Mouse (Mus musculus) neural tube, embryonic 11.5 days (tissue): Measurements from ENCODE around the gene Klri2. TPM values are rescaled to one million over a fixed set of nuclear protein-coding genes. Genes with fewer than 3 reads are reported as not detected.
"Not testable (repeated sequence)": the region's sequence is repeated elsewhere in the genome, so short reads cannot be mapped to it uniquely, and the experiment has no call there.

ENCODE experiments used
- ATAC-seq: fragments of 200-750 bp; cut with Nextera tagmentation; 2 replicates; pipeline ENCODE4 v1.8.0; 2017; ENCODE audit warnings: moderate number of reproducible peaks, mild to moderate bottlenecking, moderate TSS enrichment, moderate library complexity; ENCODE audit not compliant: insufficient read depth, low FRiP score, low TSS enrichment
- DNase-seq: peaks from one replicate; pipeline ENCODE4 v3.0.0-alpha.2; 2015; ENCODE audit warnings: low spot score
- H3K27ac ChIP-seq: fragments of 300-500 bp; sonication (generic); 2 replicates; pipeline ENCODE4 v1.5.1; 2014; ENCODE audit warnings: low read depth, mild to moderate bottlenecking, low read length
- H3K27me3 ChIP-seq: fragments of 300-500 bp; sonication (generic); 2 replicates; pipeline ENCODE4 v1.6.1; 2014; ENCODE audit warnings: mild to moderate bottlenecking, low read length, mixed read lengths; ENCODE audit not compliant: control insufficient read depth, insufficient read depth
- H3K36me3 ChIP-seq: fragments of 300-500 bp; sonication (generic); 2 replicates; pipeline ENCODE4 v1.6.1; 2014; ENCODE audit warnings: mild to moderate bottlenecking, low read length, moderate library complexity, mixed read lengths; ENCODE audit not compliant: control insufficient read depth, insufficient read depth
- H3K4me1 ChIP-seq: fragments of 300-500 bp; sonication (generic); 2 replicates; pipeline ENCODE4 v1.6.1; 2014; ENCODE audit warnings: low read length, mixed read lengths; ENCODE audit not compliant: control insufficient read depth, insufficient read depth
- H3K4me2 ChIP-seq: fragments of 300-500 bp; sonication (generic); 2 replicates; pipeline ENCODE4 v1.6.1; 2014; ENCODE audit warnings: low read depth, mild to moderate bottlenecking, moderate library complexity
- H3K4me3 ChIP-seq: fragments of 300-500 bp; sonication (generic); 2 replicates; pipeline ENCODE4 v1.5.1; 2014; ENCODE audit warnings: low read depth, low read length
- H3K9ac ChIP-seq: fragments of 300-500 bp; sonication (generic); 2 replicates; pipeline ENCODE4 v1.6.1; 2014; ENCODE audit warnings: mild to moderate bottlenecking, low read length
- H3K9me3 ChIP-seq: fragments of 300-500 bp; sonication (generic); 2 replicates; pipeline ENCODE4 v1.6.1; 2016; ENCODE audit warnings: low read length; ENCODE audit not compliant: control insufficient read depth
- WGBS: fragments of 180-500 bp; shearing (Covaris S2); extraction: QIAGEN DNeasy Blood & Tissue Kit; methylation state at CpG from one replicate; pipeline ENCODE4 v1.1.7; 2014; 5-methylcytosine and 5-hydroxymethylcytosine counted together
- microRNA-seq: library from miRNA; unstranded; fragments of <30 nt; microRNA quantifications from one replicate; pipeline ENCODE4, GENCODE M21; 2016
- polyA plus RNA-seq: library from polyadenylated mRNA; unstranded; fragments of >200 nt; fragmentation: Nextera tagmentation; extraction: Ambion mirVana; gene quantifications from 2 replicates; pipeline ENCODE4 v1.2.1, GENCODE M21; 2014

The Klri2 gene
- polyA plus RNA-seq, 1 experiment from 2014 or later: not detected

DNA sequence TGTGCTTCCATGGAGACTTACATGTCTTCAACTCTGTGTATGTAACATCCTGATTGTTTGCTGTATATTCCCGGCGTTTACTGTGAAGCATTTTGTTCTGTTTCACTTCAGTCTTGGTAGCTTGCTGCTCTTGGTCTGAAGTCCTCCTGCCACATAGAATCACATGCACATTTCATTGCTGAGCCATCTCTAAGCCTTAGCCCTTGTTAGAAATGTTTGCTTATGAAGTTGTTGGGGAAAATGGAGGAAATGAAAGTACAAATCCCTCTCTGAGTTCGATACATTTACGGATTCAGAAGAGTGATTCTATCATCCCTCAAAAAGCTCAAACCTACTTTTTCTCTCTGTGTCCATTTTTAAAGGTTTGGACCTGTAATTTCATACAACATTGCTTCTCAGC lies 23.3 kb downstream of the Klri2 start, which contains the start of gene Klri1:
Gene Klri1 (minus strand): TSS at position 101 of the 400 bp plus-strand sequence.
- no peaks in the 10 kb centered on the region for H3K36me3 ChIP-seq
- no peak within 1 kb of the TSS for H3K4me2 ChIP-seq
- H3K9me3 ChIP-seq: no peaks in the 10 kb centered on the region
- H3K27ac ChIP-seq: no peak within 1 kb of the TSS
- H3K4me3 ChIP-seq: no peak within 1 kb of the TSS
- 89% methylated on average over 4 of the region's 4 CpGs for WGBS
- H3K9ac ChIP-seq: no peak within 1 kb of the TSS
- no peak for ATAC-seq
- no peak for DNase-seq
- no peaks in the 10 kb centered on the region for H3K27me3 ChIP-seq
- no peaks in the 10 kb centered on the region for H3K4me1 ChIP-seq

DNA sequence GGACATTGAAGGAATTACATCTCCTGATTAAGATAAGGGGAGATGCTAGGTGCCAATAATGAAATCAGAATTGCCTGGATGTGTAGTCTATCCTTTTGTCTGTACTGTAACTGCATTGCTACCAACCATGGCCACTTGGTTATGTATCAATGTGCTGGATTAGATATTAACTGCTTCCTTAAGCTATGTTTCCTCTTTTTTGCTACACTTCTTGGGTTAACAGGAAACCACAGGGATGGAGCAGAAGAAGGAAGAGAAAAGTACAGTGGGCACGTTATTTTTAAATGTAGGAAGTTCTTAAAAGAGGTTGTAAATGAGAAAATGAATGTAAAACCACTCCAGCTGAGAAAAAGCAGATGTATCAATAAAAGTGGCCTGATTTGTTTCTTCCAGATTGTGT lies 26.7 kb downstream of the Klri2 start:
- Histone ChIP-seq H3K9ac (no peak overlapping the region), H3K4me2 (no peak overlapping the region), H3K4me3 (no peak overlapping the region), H3K9me3 (no peaks in the 10 kb centered on the region), H3K4me1 (no peaks in the 10 kb centered on the region), H3K36me3 (no peaks in the 10 kb centered on the region), H3K27me3 (no peaks in the 10 kb centered on the region), H3K27ac (no peak overlapping the region)
- DNase-seq: no peak
- 57% methylated on average over 1 of the region's 1 CpGs for WGBS
- no peak for ATAC-seq

DNA sequence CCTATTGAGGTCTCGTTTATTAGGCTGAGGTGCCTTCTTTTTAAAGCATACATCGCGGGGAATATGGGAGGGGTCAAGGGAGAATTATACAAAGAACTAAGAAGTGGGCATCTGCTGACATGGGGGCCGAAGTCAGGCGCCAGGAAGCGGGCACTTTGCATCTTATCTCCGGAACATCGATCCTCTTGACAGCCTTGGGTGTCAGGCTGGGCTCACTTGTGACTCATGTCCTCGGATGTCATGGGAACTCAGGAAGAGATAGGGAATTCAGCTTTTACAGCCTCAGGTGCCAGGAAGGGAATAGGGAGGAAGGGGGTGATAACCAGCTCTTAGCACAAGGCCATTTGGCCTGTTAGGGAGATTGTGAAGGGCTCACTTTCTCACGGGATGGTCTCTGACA lies 48.8 kb downstream of the Klri2 start:
- ATAC-seq: not testable (repeated sequence)

DNA sequence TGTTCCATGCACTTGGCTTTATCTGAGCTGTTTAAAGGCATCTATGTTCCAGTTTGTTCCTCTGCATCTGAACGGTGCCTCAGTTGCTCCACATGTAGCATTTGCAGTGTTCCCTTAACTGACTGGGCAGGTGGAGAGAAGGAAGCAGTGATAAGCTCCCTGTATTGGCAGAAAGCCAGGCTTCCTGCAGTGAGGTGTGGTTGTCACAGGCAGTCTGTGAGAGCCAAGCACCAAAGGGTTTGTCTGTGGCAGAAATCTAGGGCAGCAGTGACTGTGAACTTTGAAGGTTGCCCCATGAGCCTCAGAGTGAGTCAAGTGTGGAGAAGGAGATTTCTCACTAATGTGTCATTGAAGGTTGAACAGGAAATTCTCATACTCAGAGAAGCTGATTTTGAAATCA lies 59.9 kb downstream of the Klri2 start:
- DNase-seq: no peak
- ATAC-seq: no peak
- no peaks in the 10 kb centered on the region for H3K9me3 ChIP-seq
- no peaks in the 10 kb centered on the region for H3K27me3 ChIP-seq
- no peaks in the 10 kb centered on the region for H3K36me3 ChIP-seq
- H3K4me1 ChIP-seq: no peaks in the 10 kb centered on the region
- WGBS: 77% methylated on average over 1 of the region's 1 CpGs
- H3K9ac ChIP-seq: no peak overlapping the region
- no peak overlapping the region for H3K4me3 ChIP-seq
- H3K4me2 ChIP-seq: no peak overlapping the region
- H3K27ac ChIP-seq: no peak overlapping the region

More for the DNA sequence above, 48.8 kb downstream of the Klri2 start:
- not testable (repeated sequence) for H3K27me3 ChIP-seq, H3K9ac ChIP-seq, H3K36me3 ChIP-seq, H3K27ac ChIP-seq, H3K9me3 ChIP-seq, H3K4me1 ChIP-seq, H3K4me3 ChIP-seq, H3K4me2 ChIP-seq, DNase-seq
- WGBS: 80% methylated on average over 10 of the region's 10 CpGs

Small RNAs within 50 kb of the gene (microRNA-seq; reads per million reads assigned to microRNA genes)
- not detected for gene Mir680-1

Other genes with a start within 250 kb of the Klri2 start
- not detected in 2 replicates for gene Olr1, start 233.3 kb downstream of the Klri2 start, polyA plus RNA-seq
- gene Tmem52b, start 227.9 kb downstream of the Klri2 start, polyA plus RNA-seq: not detected in 2 replicates
- 24.3 and 24.6 TPM in 2 replicates for gene Gabarapl1, start 207.3 kb downstream of the Klri2 start, polyA plus RNA-seq
- gene Klre1, start 162.6 kb downstream of the Klri2 start, polyA plus RNA-seq: not detected in 2 replicates
- gene Klrd1, start 148.7 kb downstream of the Klri2 start, polyA plus RNA-seq: not detected in 2 replicates
- 0.07 and 0.12 TPM in 2 replicates for gene Klrk1, start 116.6 kb downstream of the Klri2 start, polyA plus RNA-seq
- gene Klrc3, start 97.1 kb downstream of the Klri2 start, polyA plus RNA-seq: not detected in 2 replicates
- not detected in 2 replicates for gene Klrc2, start 79.8 kb downstream of the Klri2 start, polyA plus RNA-seq
- gene Klrc1, start 61.5 kb downstream of the Klri2 start, polyA plus RNA-seq: not detected in 2 replicates
- gene Klri1, start 23.4 kb downstream of the Klri2 start, polyA plus RNA-seq: not detected in 2 replicates
- not detected in 2 replicates for gene Gm156, start 43.8 kb upstream of the Klri2 start, polyA plus RNA-seq
- gene Gm17631, start 122.2 kb upstream of the Klri2 start, polyA plus RNA-seq: not detected in 2 replicates
- gene Klra17, start 136.2 kb upstream of the Klri2 start, polyA plus RNA-seq: not detected in 2 replicates
- not detected in 2 replicates for gene Klra5, start 177.2 kb upstream of the Klri2 start, polyA plus RNA-seq